Mouse (Mus musculus) liver, embryonic 15.5 days (tissue): Measurements from ENCODE around the gene Tmem216. TPM values are rescaled to one million over a fixed set of nuclear protein-coding genes. Genes with fewer than 3 reads are reported as not detected.
"Not testable (repeated sequence)": the region's sequence is repeated elsewhere in the genome, so short reads cannot be mapped to it uniquely, and the experiment has no call there.

Source experiments
- ATAC-seq: fragments of 200-750 bp; cut with Nextera tagmentation; 2 replicates; pipeline ENCODE4 v1.8.0; 2017; ENCODE audit warnings: moderate number of reproducible peaks, mild to moderate bottlenecking, moderate library complexity; ENCODE audit not compliant: insufficient read depth
- H3K27ac ChIP-seq: fragments of 300-500 bp; sonication (generic); replicated peaks from 2 replicates; pipeline ENCODE4 v1.5.1; 2015; ENCODE audit warnings: mild to moderate bottlenecking, inconsistent platforms
- H3K27me3 ChIP-seq: fragments of 300-500 bp; sonication (generic); 2 replicates; pipeline ENCODE4 v1.6.1; 2015; ENCODE audit warnings: mild to moderate bottlenecking, inconsistent platforms
- H3K36me3 ChIP-seq: fragments of 300-500 bp; sonication (generic); replicated peaks from 2 replicates; pipeline ENCODE4 v1.6.1; 2015; ENCODE audit warnings: moderate library complexity, mild to moderate bottlenecking, inconsistent platforms
- H3K4me1 ChIP-seq: fragments of 300-500 bp; sonication (generic); replicated peaks from 2 replicates; pipeline ENCODE4 v1.6.1; 2015; ENCODE audit warnings: inconsistent platforms
- H3K4me2 ChIP-seq: fragments of 300-500 bp; sonication (generic); 2 replicates; pipeline ENCODE4 v1.6.1; 2015; ENCODE audit warnings: moderate library complexity, mild to moderate bottlenecking, inconsistent platforms
- H3K4me3 ChIP-seq: fragments of 300-500 bp; sonication (generic); replicated peaks from 2 replicates; pipeline ENCODE4 v1.5.1; 2015; ENCODE audit warnings: mild to moderate bottlenecking, inconsistent platforms
- H3K9ac ChIP-seq: fragments of 300-500 bp; sonication (generic); 2 replicates; pipeline ENCODE4 v1.6.1; 2015; ENCODE audit warnings: moderate library complexity, mild to moderate bottlenecking, inconsistent platforms
- H3K9me3 ChIP-seq: fragments of 300-500 bp; sonication (generic); replicated peaks from 2 replicates; pipeline ENCODE4 v1.6.1; 2016; ENCODE audit warnings: inconsistent platforms
- WGBS: fragments of 180-500 bp; shearing (Covaris S2); methylation state at CpG from one replicate; pipeline ENCODE4 v1.1.7; 2015; ENCODE audit warnings: mixed read lengths; ENCODE audit not compliant: insufficient replicate concordance; 5-methylcytosine and 5-hydroxymethylcytosine counted together
- polyA plus RNA-seq: library from polyadenylated mRNA; unstranded; fragments of >200 nt; fragmentation: Nextera tagmentation; extraction: Ambion mirVana; gene quantifications from 2 replicates; pipeline ENCODE4 v1.2.1, GENCODE M21; 2015

Tmem216 gene
- polyA plus RNA-seq, 1 experiment from 2014 or later, result 12.1 TPM

DNA sequence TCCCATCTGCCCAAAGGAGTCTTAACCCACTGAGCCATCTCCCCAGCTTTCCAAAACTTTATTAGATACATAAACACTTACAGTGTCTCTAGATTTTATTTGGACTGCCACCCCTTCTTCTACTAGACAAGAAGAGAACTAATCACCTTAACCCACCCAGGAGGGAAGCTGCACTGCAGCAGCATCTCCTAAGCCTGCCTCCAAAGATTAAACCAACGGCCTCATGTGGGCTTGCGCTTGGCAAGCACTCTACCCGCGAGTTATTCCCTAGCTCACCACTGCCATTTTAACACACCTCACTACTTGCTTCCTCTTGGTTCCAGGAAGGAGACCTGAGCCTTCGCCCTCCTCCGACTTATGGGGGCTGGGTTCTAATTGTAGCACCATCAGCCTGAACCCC is 8.2 kb upstream of the Tmem216 start:
- 57% methylated on average over 6 of the region's 6 CpGs for WGBS
- no peaks in the 10 kb centered on the region for H3K9me3 ChIP-seq
- no peak overlapping the region for H3K27ac ChIP-seq
- no peak for ATAC-seq
- no peak overlapping the region for H3K9ac ChIP-seq
- no peaks in the 10 kb centered on the region for H3K36me3 ChIP-seq
- no peaks in the 10 kb centered on the region for H3K27me3 ChIP-seq
- H3K4me2 ChIP-seq, result no peak overlapping the region
- no peak overlapping the region for H3K4me3 ChIP-seq
- peaks cover 5% of the 10 kb centered on the region; the same call in 1 of the 2 replicates for H3K4me1 ChIP-seq

- Histone ChIP-seq H3K27ac (peak overlapping the region; percentile 29; the same call in 1 of the 2 replicates), H3K9ac (no peak overlapping the region), H3K9me3 (no peaks in the 10 kb centered on the region), H3K4me2 (no peak overlapping the region), H3K27me3 (no peaks in the 10 kb centered on the region), H3K4me3 (no peak overlapping the region), H3K36me3 (no peaks in the 10 kb centered on the region), H3K4me1 (peaks cover 5% of the 10 kb centered on the region; the same call in 1 of the 2 replicates)
- no peak for ATAC-seq
- WGBS, result 50% methylated on average over 5 of the region's 5 CpGs
These were observed 6.3 kb upstream of the Tmem216 start for GRCm38 (mm10) chr19:10562351-10562750.

DNA sequence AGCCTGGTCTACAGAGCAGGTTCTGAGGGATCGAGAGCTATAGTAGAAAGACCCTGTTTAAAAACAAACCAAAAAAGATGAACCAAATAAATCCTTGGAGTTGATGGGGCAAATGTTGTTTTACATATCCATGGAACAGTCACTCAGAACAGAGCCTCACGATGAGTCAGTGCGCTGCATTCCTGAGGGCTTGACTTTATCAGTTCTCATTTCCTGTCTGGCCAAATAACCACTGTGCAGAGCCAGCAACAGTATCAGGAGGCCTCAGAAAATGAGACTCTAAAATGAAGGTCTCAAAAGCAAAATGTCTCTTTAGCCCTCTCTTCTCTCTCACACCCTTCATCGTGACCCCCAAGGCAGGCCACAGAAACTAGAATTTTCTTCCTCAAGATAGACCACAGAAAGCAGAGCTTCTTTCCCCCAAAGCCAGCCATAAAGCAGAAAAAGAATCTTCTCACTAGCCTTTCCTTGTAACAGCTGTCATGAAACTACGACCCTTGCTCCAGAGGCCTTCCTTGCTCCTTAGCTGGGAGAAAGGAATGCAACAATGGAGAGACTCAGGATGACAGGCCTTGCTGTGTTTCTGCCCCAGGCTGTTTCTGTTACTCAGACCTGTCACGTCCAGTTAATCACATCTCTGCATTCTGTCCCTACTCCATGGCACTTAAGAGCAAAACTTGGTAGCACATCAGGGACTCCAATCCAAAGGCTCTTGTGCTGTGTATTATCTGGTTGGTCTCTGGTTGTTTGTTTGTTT is 5.7 kb upstream of the Tmem216 start:
- Histone ChIP-seq H3K4me2 (no peak overlapping the region), H3K4me1 (peaks cover 5% of the 10 kb centered on the region), H3K9me3 (no peaks in the 10 kb centered on the region), H3K27ac (peak overlapping the region; percentile 29; the same call in 1 of the 2 replicates), H3K27me3 (no peaks in the 10 kb centered on the region), H3K9ac (no peak overlapping the region), H3K36me3 (no peaks in the 10 kb centered on the region), H3K4me3 (no peak overlapping the region)
- 34% methylated on average over 6 of the region's 6 CpGs for WGBS
- ATAC-seq, result no peak

GRCm38 (mm10) chr19:10560108-10560507 is 4.1 kb upstream of the Tmem216 start:
- Histone ChIP-seq H3K36me3 (no peaks in the 10 kb centered on the region), H3K27me3 (no peaks in the 10 kb centered on the region), H3K4me3 (no peak overlapping the region), H3K9ac (no peak overlapping the region), H3K9me3 (no peaks in the 10 kb centered on the region), H3K4me1 (peaks cover 13% of the 10 kb centered on the region), H3K4me2 (no peak overlapping the region), H3K27ac (no peak overlapping the region)
- WGBS, result 48% methylated on average over 5 of the region's 5 CpGs
- no peak for ATAC-seq

- WGBS, result 48% methylated on average over 4 of the region's 4 CpGs
These were observed 1.9 kb upstream of the Tmem216 start for GRCm38 (mm10) chr19:10557837-10558375.

DNA sequence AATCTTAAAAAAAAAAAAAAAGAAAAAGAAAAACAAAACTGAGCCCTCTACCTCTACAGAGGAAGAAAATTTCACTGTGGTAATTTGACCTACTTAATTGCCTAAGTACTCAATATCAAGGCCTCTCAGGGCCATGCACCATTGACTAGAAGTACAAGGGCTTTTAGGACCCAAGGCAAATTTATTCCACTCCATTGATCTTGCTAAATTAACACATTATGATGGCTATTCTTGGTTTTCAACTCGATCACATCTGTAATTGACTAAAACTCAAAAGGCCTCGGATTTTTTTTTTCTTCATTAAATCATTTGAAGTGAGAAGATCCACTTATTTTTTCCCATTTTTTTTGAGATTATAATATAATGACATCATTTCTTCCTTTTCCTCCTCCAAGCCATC is 1.4 kb upstream of the Tmem216 start:
- H3K4me1 ChIP-seq, result peaks cover 20% of the 10 kb centered on the region
- H3K36me3 ChIP-seq, result no peaks in the 10 kb centered on the region; the same call in 1 of the 2 replicates
- no peak overlapping the region for H3K4me2 ChIP-seq
- H3K27me3 ChIP-seq, result no peaks in the 10 kb centered on the region
- no peak overlapping the region for H3K27ac ChIP-seq
- H3K9me3 ChIP-seq, result no peaks in the 10 kb centered on the region
- no peak overlapping the region for H3K9ac ChIP-seq
- 58% methylated on average over 2 of the region's 2 CpGs for WGBS
- ATAC-seq, result no peak
- no peak overlapping the region for H3K4me3 ChIP-seq

More at GRCm38 (mm10) chr19:10557837-10558375, 1.9 kb upstream of the Tmem216 start:
- H3K4me2 ChIP-seq, H3K36me3 ChIP-seq, H3K4me3 ChIP-seq, ATAC-seq, H3K9ac ChIP-seq, H3K27ac ChIP-seq, H3K27me3 ChIP-seq, H3K9me3 ChIP-seq: not testable (repeated sequence)
- peaks cover 20% of the 10 kb centered on the region for H3K4me1 ChIP-seq

- Histone ChIP-seq H3K4me3 (no peak overlapping the region), H3K4me1 (peaks cover 20% of the 10 kb centered on the region), H3K9ac (no peak overlapping the region), H3K27ac (peak overlapping the region; percentile 76; the same call in 1 of the 2 replicates), H3K27me3 (no peaks in the 10 kb centered on the region), H3K4me2 (no peak overlapping the region), H3K36me3 (peaks cover 4% of the 10 kb centered on the region; the same call in 1 of the 2 replicates), H3K9me3 (no peaks in the 10 kb centered on the region)
- ATAC-seq, result no peak
- 43% methylated on average over 2 of the region's 2 CpGs for WGBS
These were observed 963 bp upstream of the Tmem216 start for GRCm38 (mm10) chr19:10557001-10557400.

- ATAC-seq, result peak; percentile 89
- no peak overlapping the region; the same call in 1 of the 2 replicates for H3K4me2 ChIP-seq
- WGBS, result 33% methylated on average over 5 of the region's 5 CpGs
- H3K4me3 ChIP-seq, result no peak overlapping the region
- no peaks in the 10 kb centered on the region for H3K27me3 ChIP-seq
- peaks cover 92% of the 10 kb centered on the region for H3K36me3 ChIP-seq
- H3K4me1 ChIP-seq, result peaks cover 12% of the 10 kb centered on the region
- no peak overlapping the region for H3K9ac ChIP-seq
- no peaks in the 10 kb centered on the region for H3K9me3 ChIP-seq
- H3K27ac ChIP-seq, result peak overlapping the region; percentile 51; the same call in 1 of the 2 replicates
These were observed 16.6 kb downstream of the Tmem216 start for GRCm38 (mm10) chr19:10539454-10539853.

DNA sequence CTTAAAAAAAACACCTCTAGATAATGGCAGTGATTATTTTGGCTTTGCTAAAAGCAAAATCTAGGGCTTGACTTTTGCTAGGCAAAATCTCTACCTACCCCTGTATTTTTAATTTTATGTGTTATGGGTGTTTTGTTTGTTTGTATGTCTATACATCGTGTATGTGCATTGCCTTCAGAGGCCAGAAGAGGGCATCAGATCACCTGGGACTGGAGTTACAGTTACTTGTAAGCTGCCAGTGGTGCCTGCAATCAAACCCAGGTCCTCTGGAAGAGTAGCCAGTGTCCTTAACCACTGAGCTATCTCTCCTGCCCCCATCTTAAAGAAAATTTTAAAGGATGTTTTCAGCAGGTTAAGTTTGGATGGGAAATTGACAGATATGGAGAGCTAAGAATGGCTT is 26.0 kb downstream of the Tmem216 start:
- H3K4me2 ChIP-seq, result no peak overlapping the region
- H3K27me3 ChIP-seq, result no peaks in the 10 kb centered on the region
- ATAC-seq, result no peak
- H3K4me3 ChIP-seq, result no peak overlapping the region
- no peak overlapping the region for H3K9ac ChIP-seq
- 84% methylated on average over 1 of the region's 1 CpGs for WGBS
- H3K4me1 ChIP-seq, result peaks cover 20% of the 10 kb centered on the region
- H3K9me3 ChIP-seq, result no peaks in the 10 kb centered on the region
- H3K36me3 ChIP-seq, result peaks cover 70% of the 10 kb centered on the region
- H3K27ac ChIP-seq, result no peak overlapping the region

DNA sequence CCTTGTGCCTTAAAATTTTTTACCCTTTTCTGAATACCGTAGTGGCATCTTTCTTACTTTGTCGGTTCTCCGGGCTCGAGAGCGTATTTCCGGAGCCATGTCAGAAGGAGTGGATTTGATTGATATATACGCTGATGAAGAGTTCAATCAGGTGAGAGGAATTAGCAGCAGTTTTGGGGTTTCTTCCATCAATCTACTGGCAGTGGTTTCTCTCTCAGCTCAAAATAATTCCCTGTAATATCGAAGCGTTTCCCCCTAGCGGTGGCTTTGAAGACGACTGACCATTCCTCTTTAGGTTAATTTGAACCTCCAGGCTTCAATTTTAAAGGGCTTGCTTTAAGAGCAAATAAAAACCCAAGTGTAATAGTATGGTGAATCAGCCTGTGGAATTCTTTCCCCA is 30.1 kb downstream of the Tmem216 start, which contains the start of gene Sdhaf2:
Gene Sdhaf2, minus strand, starts transcription at position 233 of the 400 bp plus-strand sequence.
- peaks cover 34% of the 10 kb centered on the region for H3K36me3 ChIP-seq
- no peaks in the 10 kb centered on the region for H3K9me3 ChIP-seq
- H3K4me2 ChIP-seq, result peak within 1 kb of the TSS; percentile 77
- no peaks in the 10 kb centered on the region for H3K27me3 ChIP-seq
- H3K4me1 ChIP-seq, result peaks cover 49% of the 10 kb centered on the region
- peak within 1 kb of the TSS; percentile 99 for H3K4me3 ChIP-seq
- no peak for ATAC-seq
- H3K9ac ChIP-seq, result peak within 1 kb of the TSS; percentile 99
- H3K27ac ChIP-seq, result peak within 1 kb of the TSS; percentile 99
- 0% methylated on average over 11 of the region's 11 CpGs for WGBS

GRCm38 (mm10) chr19:10525106-10525901 is 30.7 kb downstream of the Tmem216 start, which contains the start of gene Cpsf7:
Gene Cpsf7, plus strand, starts transcription at chr19:10525266.
- H3K4me1 ChIP-seq, result peaks cover 53% of the 10 kb centered on the region
- H3K9ac ChIP-seq, result peak within 1 kb of the TSS; percentile 99
- peak within 1 kb of the TSS; percentile 99 for H3K27ac ChIP-seq
- peak within 1 kb of the TSS; percentile 77 for H3K4me2 ChIP-seq
- H3K4me3 ChIP-seq, result peak within 1 kb of the TSS; percentile 99
- WGBS, result under 1% methylated on average over 89 of the region's 93 CpGs
- no peaks in the 10 kb centered on the region for H3K9me3 ChIP-seq
- ATAC-seq, result peak; percentile 91
- peaks cover 28% of the 10 kb centered on the region for H3K36me3 ChIP-seq
- H3K27me3 ChIP-seq, result no peaks in the 10 kb centered on the region
